Mouse (Mus musculus): ENCODE measurements around the gene Ifi35. TPM values are rescaled to one million over a fixed set of nuclear protein-coding genes. Genes with fewer than 3 reads are reported as not detected.
"Not testable (repeated sequence)": the region's sequence is repeated elsewhere in the genome, so short reads cannot be mapped to it uniquely, and the experiment has no call there.

The Ifi35 gene
- polyA plus RNA-seq, 1 experiment from 2014 or later, result 8.3 TPM

GRCm38 (mm10) chr11:101433396-101433795 lies 14.8 kb upstream of the Ifi35 start:
- no peak overlapping the region for H3K4me2 ChIP-seq (replicated peaks)
- WGBS, result 90% methylated on average over 13 of the region's 13 CpGs
- no peak overlapping the region for H3K4me3 ChIP-seq
- H3K9me3 ChIP-seq, result no peaks in the 10 kb centered on the region
- H3K27ac ChIP-seq, result no peak overlapping the region
- ATAC-seq (ENCODE audit: low FRiP score, low read depth), result no peak
- H3K36me3 ChIP-seq, result peaks cover 67% of the 10 kb centered on the region
- H3K4me1 ChIP-seq, result no peaks in the 10 kb centered on the region
- no peaks in the 10 kb centered on the region for H3K27me3 ChIP-seq
- no peak overlapping the region for H3K9ac ChIP-seq

GRCm38 (mm10) chr11:101435831-101436230 lies 12.4 kb upstream of the Ifi35 start:
- peaks cover 51% of the 10 kb centered on the region for H3K36me3 ChIP-seq
- no peaks in the 10 kb centered on the region for H3K27me3 ChIP-seq
- no peak overlapping the region for H3K9ac ChIP-seq
- ATAC-seq (ENCODE audit: low FRiP score, low read depth), result no peak
- H3K4me2 ChIP-seq (replicated peaks), result no peak overlapping the region
- no peak overlapping the region for H3K27ac ChIP-seq
- no peaks in the 10 kb centered on the region for H3K9me3 ChIP-seq
- H3K4me3 ChIP-seq, result no peak overlapping the region
- 86% methylated on average over 4 of the region's 4 CpGs for WGBS
- no peaks in the 10 kb centered on the region for H3K4me1 ChIP-seq

- Histone ChIP-seq H3K27ac (no peak overlapping the region), H3K9me3 (no peaks in the 10 kb centered on the region), H3K36me3 (peaks cover 40% of the 10 kb centered on the region), H3K27me3 (no peaks in the 10 kb centered on the region), H3K4me1 (no peaks in the 10 kb centered on the region), H3K9ac (no peak overlapping the region), H3K4me2 (replicated peaks) (no peak overlapping the region), H3K4me3 (no peak overlapping the region)
- ATAC-seq (ENCODE audit: low FRiP score, low read depth), result no peak
- 85% methylated on average over 4 of the region's 4 CpGs for WGBS
Observed at GRCm38 (mm10) chr11:101436916-101437315, 11.3 kb upstream of the Ifi35 start.

GRCm38 (mm10) chr11:101438006-101438405 lies 10.2 kb upstream of the Ifi35 start:
- H3K9me3 ChIP-seq; ATAC-seq (ENCODE audit: low FRiP score, low read depth); H3K9ac ChIP-seq; H3K4me1 ChIP-seq; H3K27ac ChIP-seq; H3K27me3 ChIP-seq; H3K4me2 ChIP-seq (replicated peaks); H3K4me3 ChIP-seq: not testable (repeated sequence)
- H3K36me3 ChIP-seq, result peaks cover 31% of the 10 kb centered on the region
- 54% methylated on average over 3 of the region's 3 CpGs for WGBS

GRCm38 (mm10) chr11:101441450-101442126 lies 6.6 kb upstream of the Ifi35 start:
- 36% methylated on average over 15 of the region's 15 CpGs for WGBS
- H3K9ac ChIP-seq; ATAC-seq (ENCODE audit: low FRiP score, low read depth): not testable (repeated sequence)

GRCm38 (mm10) chr11:101442127-101442693 lies 6.0 kb upstream of the Ifi35 start, which contains the start of gene Rpl27:
Gene Rpl27, plus strand, starts transcription at chr11:101442298.
- Histone ChIP-seq H3K9me3 (no peaks in the 10 kb centered on the region), H3K4me2 (replicated peaks) (peak within 1 kb of the TSS; percentile 96), H3K36me3 (peaks cover 27% of the 10 kb centered on the region), H3K4me1 (peaks cover 20% of the 10 kb centered on the region), H3K4me3 (peak within 1 kb of the TSS; percentile 85), H3K27me3 (no peaks in the 10 kb centered on the region), H3K27ac (peak within 1 kb of the TSS; percentile 95), H3K9ac (peak within 1 kb of the TSS; percentile 98)
- ATAC-seq (ENCODE audit: low FRiP score, low read depth), result peak; percentile 100
- WGBS, result under 1% methylated on average over 42 of the region's 42 CpGs

More at GRCm38 (mm10) chr11:101441450-101442126, 6.6 kb upstream of the Ifi35 start:
- H3K4me2 ChIP-seq (replicated peaks), result peak overlapping the region; percentile 57
- H3K9me3 ChIP-seq, H3K27me3 ChIP-seq, H3K27ac ChIP-seq: not testable (repeated sequence)
- peaks cover 20% of the 10 kb centered on the region for H3K4me1 ChIP-seq
- peak overlapping the region; percentile 85 for H3K4me3 ChIP-seq
- peaks cover 24% of the 10 kb centered on the region for H3K36me3 ChIP-seq

GRCm38 (mm10) chr11:101442760-101443159 lies 5.4 kb upstream of the Ifi35 start:
- under 1% methylated on average over 14 of the region's 14 CpGs for WGBS

GRCm38 (mm10) chr11:101446319-101446718 lies 1.9 kb upstream of the Ifi35 start:
- H3K27ac ChIP-seq, result no peak overlapping the region
- WGBS, result 81% methylated on average over 1 of the region's 1 CpGs
- no peak overlapping the region for H3K4me2 ChIP-seq (replicated peaks)
- H3K27me3 ChIP-seq, result no peaks in the 10 kb centered on the region
- ATAC-seq (ENCODE audit: low FRiP score, low read depth), result no peak
- no peak overlapping the region for H3K4me3 ChIP-seq
- peaks cover 27% of the 10 kb centered on the region for H3K36me3 ChIP-seq
- peaks cover 33% of the 10 kb centered on the region for H3K4me1 ChIP-seq
- no peak overlapping the region for H3K9ac ChIP-seq
- H3K9me3 ChIP-seq, result no peaks in the 10 kb centered on the region

More at GRCm38 (mm10) chr11:101442760-101443159, 5.4 kb upstream of the Ifi35 start:
- Histone ChIP-seq H3K4me3 (peak overlapping the region; percentile 85), H3K27me3 (no peaks in the 10 kb centered on the region), H3K9ac (peak overlapping the region; percentile 98), H3K9me3 (no peaks in the 10 kb centered on the region), H3K4me1 (peaks cover 20% of the 10 kb centered on the region), H3K27ac (peak overlapping the region; percentile 95), H3K36me3 (peaks cover 27% of the 10 kb centered on the region), H3K4me2 (replicated peaks) (peak overlapping the region; percentile 96)
- ATAC-seq (ENCODE audit: low FRiP score, low read depth), result 0 out of 2 replicates have a peak, but pooled peaks have one; percentile 0

GRCm38 (mm10) chr11:101446860-101447259 lies 1.3 kb upstream of the Ifi35 start:
- WGBS, result 90% methylated on average over 8 of the region's 8 CpGs
- not testable (repeated sequence) for H3K4me3 ChIP-seq

GRCm38 (mm10) chr11:101447786-101448185 lies 421 bp upstream of the Ifi35 start:
- peak overlapping the region; percentile 42 for H3K4me3 ChIP-seq
- no peak for ATAC-seq (ENCODE audit: low FRiP score, low read depth)
- H3K4me2 ChIP-seq (replicated peaks), result peak overlapping the region; percentile 60; the same call in 1 of the 2 replicates

More at GRCm38 (mm10) chr11:101446860-101447259, 1.3 kb upstream of the Ifi35 start:
- ATAC-seq (ENCODE audit: low FRiP score, low read depth); H3K4me2 ChIP-seq (replicated peaks); H3K9me3 ChIP-seq; H3K27me3 ChIP-seq; H3K9ac ChIP-seq; H3K27ac ChIP-seq: not testable (repeated sequence)
- Histone ChIP-seq H3K36me3 (peaks cover 27% of the 10 kb centered on the region), H3K4me1 (peaks cover 33% of the 10 kb centered on the region)

GRCm38 (mm10) chr11:101448899-101449298 lies 692 bp downstream of the Ifi35 start:
- H3K4me2 ChIP-seq (replicated peaks), result peak overlapping the region; percentile 60
- no peak overlapping the region for H3K27ac ChIP-seq

More at GRCm38 (mm10) chr11:101447786-101448185, 421 bp upstream of the Ifi35 start:
- Histone ChIP-seq H3K27me3 (no peaks in the 10 kb centered on the region), H3K27ac (peak overlapping the region; percentile 72; the same call in 1 of the 2 replicates), H3K9ac (no peak overlapping the region), H3K9me3 (no peaks in the 10 kb centered on the region), H3K4me1 (peaks cover 33% of the 10 kb centered on the region), H3K36me3 (peaks cover 27% of the 10 kb centered on the region)
- 79% methylated on average over 5 of the region's 5 CpGs for WGBS

GRCm38 (mm10) chr11:101449596-101449995 lies 1.4 kb downstream of the Ifi35 start:
- not testable (repeated sequence) for H3K27ac ChIP-seq; H3K27me3 ChIP-seq; H3K9ac ChIP-seq; H3K4me2 ChIP-seq (replicated peaks); H3K9me3 ChIP-seq; H3K4me3 ChIP-seq; ATAC-seq (ENCODE audit: low FRiP score, low read depth)
- peaks cover 20% of the 10 kb centered on the region; the same call in 1 of the 2 replicates for H3K4me1 ChIP-seq
- H3K36me3 ChIP-seq, result peaks cover 14% of the 10 kb centered on the region
- WGBS, result 83% methylated on average over 4 of the region's 4 CpGs

More at GRCm38 (mm10) chr11:101448899-101449298, 692 bp downstream of the Ifi35 start:
- Histone ChIP-seq H3K4me3 (peak overlapping the region; percentile 42), H3K4me1 (peaks cover 23% of the 10 kb centered on the region), H3K36me3 (peaks cover 21% of the 10 kb centered on the region), H3K27me3 (no peaks in the 10 kb centered on the region), H3K9me3 (no peaks in the 10 kb centered on the region), H3K9ac (peak overlapping the region; percentile 62)
- 87% methylated on average over 4 of the region's 4 CpGs for WGBS
- ATAC-seq (ENCODE audit: low FRiP score, low read depth), result no peak; the same call in 1 of the 2 replicates
